Mouse (Mus musculus) heart, postnatal 0 days (tissue): ENCODE data around the gene Mpv17. TPM values are rescaled to one million over a fixed set of nuclear protein-coding genes. Genes with fewer than 3 reads are reported as not detected.
A peak's percentile ranks its signal among the peaks of the same experiment; 100 is the strongest.

Experiments used
- ATAC-seq: fragments of 200-750 bp; cut with Nextera tagmentation; 2 replicates; pipeline ENCODE4 v1.8.0; 2017; ENCODE audit warnings: low read depth, moderate number of reproducible peaks, moderate library complexity; ENCODE audit not compliant: insufficient read depth
- DNase-seq: peaks from one replicate; pipeline ENCODE4 v3.0.0-alpha.2; 2016; ENCODE audit warnings: low spot score
- H3K27ac ChIP-seq: fragments of 300-500 bp; sonication (generic); 2 replicates; pipeline ENCODE4 v1.5.1; 2014; ENCODE audit warnings: low read depth, mild to moderate bottlenecking
- H3K27me3 ChIP-seq: fragments of 300-500 bp; sonication (generic); 2 replicates; pipeline ENCODE4 v1.6.1; 2014; ENCODE audit warnings: low read length, mixed read lengths; ENCODE audit not compliant: control insufficient read depth, insufficient read depth
- H3K36me3 ChIP-seq: fragments of 300-500 bp; sonication (generic); replicated peaks from 2 replicates; pipeline ENCODE4 v1.6.1; 2014; ENCODE audit warnings: low read length, mixed read lengths; ENCODE audit not compliant: control insufficient read depth, insufficient read depth
- H3K4me1 ChIP-seq: fragments of 300-500 bp; sonication (generic); 2 replicates; pipeline ENCODE4 v1.6.1; 2014; ENCODE audit warnings: antibody characterized with exemption; ENCODE audit not compliant: control insufficient read depth, insufficient read depth
- H3K4me2 ChIP-seq: fragments of 300-500 bp; sonication (generic); 2 replicates; pipeline ENCODE4 v1.6.1; 2014; ENCODE audit warnings: low read depth, mild to moderate bottlenecking, low read length, moderate library complexity
- H3K4me3 ChIP-seq: fragments of 300-500 bp; sonication (generic); 2 replicates; pipeline ENCODE4 v1.5.1; 2014; ENCODE audit warnings: low read depth, low read length
- H3K9ac ChIP-seq: fragments of 300-500 bp; sonication (generic); replicated peaks from 2 replicates; pipeline ENCODE4 v1.6.1; 2014; ENCODE audit warnings: low read depth, low read length, mixed read lengths
- H3K9me3 ChIP-seq: fragments of 300-500 bp; sonication (generic); replicated peaks from 2 replicates; pipeline ENCODE4 v1.6.1; 2016; ENCODE audit warnings: low read length; ENCODE audit not compliant: control insufficient read depth
- CTCF ChIP-seq: IDR thresholded peaks from 2 replicates; pipeline ENCODE4 v1.5.1; 2016; ENCODE audit warnings: antibody characterized with exemption, control low read depth, low read depth
- EP300 ChIP-seq: IDR thresholded peaks from 2 replicates; pipeline ENCODE4 v1.6.1; 2016; ENCODE audit warnings: antibody characterized with exemption, low read depth
- WGBS: fragments of 180-500 bp; shearing (Covaris S2); extraction: QIAGEN DNeasy Blood & Tissue Kit; methylation state at CpG from one replicate; pipeline ENCODE4 v1.1.7; 2014; 5-methylcytosine and 5-hydroxymethylcytosine counted together
- polyA plus RNA-seq: library from polyadenylated mRNA; unstranded; fragments of >200 nt; fragmentation: Nextera tagmentation; extraction: Ambion mirVana; gene quantifications from 2 replicates; pipeline ENCODE4 v1.2.1, GENCODE M21; 2015
- total RNA-seq: library from RNA; depleted of rRNA; stranded (reverse); fragments of >200 nt; gene quantifications from 2 replicates; pipeline ENCODE4 v1.2.3, GENCODE M21; 2014; ENCODE audit warnings: low replicate concordance; rRNA removed

The Mpv17 gene
- 157 and 202 TPM in 2 replicates for total RNA-seq
- polyA plus RNA-seq = 80.1 and 83.0 TPM in 2 replicates

- peaks cover 34% of the 10 kb centered on the region for H3K36me3 ChIP-seq
- peak within 1 kb of the TSS; percentile 77 for H3K4me2 ChIP-seq
- WGBS = 0% methylated on average over 19 of the region's 19 CpGs
- DNase-seq = peak; percentile 90
- H3K27me3 ChIP-seq = no peaks in the 10 kb centered on the region
- TF ChIP-seq CTCF = no peak
- TF ChIP-seq EP300 = no peak
- peak; percentile 94 for ATAC-seq
- no peaks in the 10 kb centered on the region for H3K9me3 ChIP-seq
- H3K9ac ChIP-seq = peak within 1 kb of the TSS; percentile 68
- peaks cover 6% of the 10 kb centered on the region for H3K4me1 ChIP-seq
- H3K4me3 ChIP-seq = peak within 1 kb of the TSS; percentile 73
- peak within 1 kb of the TSS; percentile 68 for H3K27ac ChIP-seq
These were observed at the start of gene Mpv17 for GRCm38 (mm10) chr5:31154152-31154553. Gene Mpv17, minus strand, starts transcription at chr5:31154251.

- Histone ChIP-seq H3K27me3 (no peaks in the 10 kb centered on the region), H3K27ac (peak overlapping the region; percentile 83), H3K36me3 (peaks cover 77% of the 10 kb centered on the region), H3K4me2 (peak overlapping the region; percentile 93), H3K9me3 (0 out of 2 replicates have a peak, but pooled peaks cover 4% of the 10 kb centered on the region), H3K4me1 (peaks cover 9% of the 10 kb centered on the region), H3K9ac (0 out of 2 replicates have a peak overlapping the region, but pooled peaks have one; percentile 83), H3K4me3 (peak overlapping the region; percentile 89)
- no peak for TF ChIP-seq CTCF
- no peak for TF ChIP-seq EP300
- DNase-seq (no peak), ATAC-seq (no peak)
- WGBS = 83% methylated on average over 7 of the region's 7 CpGs
These were observed 48.9 kb upstream of the Mpv17 start for GRCm38 (mm10) chr5:31202933-31203332.

DNA sequence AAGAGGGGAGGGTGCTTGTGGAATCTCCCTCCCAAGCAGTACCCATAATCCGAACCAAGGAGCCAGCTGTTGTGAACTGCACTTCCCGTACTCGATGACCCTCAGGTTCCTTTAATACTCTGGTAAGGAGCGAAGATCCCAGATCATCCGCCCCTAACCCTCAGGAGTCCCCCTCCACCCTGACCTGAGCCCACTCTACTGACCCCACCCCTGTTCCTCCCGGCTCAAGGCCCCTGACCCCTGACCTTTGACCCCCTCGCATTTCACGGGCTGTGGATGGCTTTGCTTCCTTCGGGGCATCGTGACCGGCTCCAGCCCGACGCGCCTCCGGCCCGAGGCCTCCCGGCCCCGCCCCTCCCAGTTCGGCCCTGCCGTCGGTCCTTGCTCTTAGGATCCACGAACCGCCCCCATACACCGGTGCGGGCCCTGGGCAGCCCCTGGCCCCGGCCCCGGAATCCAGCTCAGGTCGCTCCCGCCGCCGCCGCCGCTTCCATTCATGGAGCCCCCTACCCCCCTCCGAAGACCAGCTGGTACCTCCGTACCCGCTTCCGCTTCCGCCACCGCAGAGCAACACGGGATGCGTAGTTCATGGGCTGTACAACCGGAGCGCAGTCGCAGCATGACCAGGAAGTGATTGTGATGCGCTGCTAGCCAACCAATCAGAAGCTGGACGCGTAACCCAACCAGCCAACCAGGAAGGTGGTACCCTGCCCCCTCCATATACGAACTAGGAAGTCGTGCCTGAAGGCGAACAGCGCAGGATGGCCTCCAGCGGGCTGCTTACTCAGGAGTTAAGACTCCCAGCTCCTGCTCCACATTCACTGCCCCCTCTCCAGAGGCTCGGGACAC is 47.9 kb upstream of the Mpv17 start, which contains the start of gene Zfp513:
Zfp513 (minus strand) TSS at position 562 of the 849 bp plus-strand sequence.
- peak; percentile 100 for DNase-seq
- under 1% methylated on average over 52 of the region's 53 CpGs for WGBS
- peak within 1 kb of the TSS; percentile 89 for H3K4me3 ChIP-seq
- no peak for TF ChIP-seq CTCF
- peak; percentile 85 for TF ChIP-seq EP300
- H3K4me2 ChIP-seq = peak within 1 kb of the TSS; percentile 93
- peak within 1 kb of the TSS; percentile 83 for H3K9ac ChIP-seq
- peak; percentile 96 for ATAC-seq
- peaks cover 77% of the 10 kb centered on the region for H3K36me3 ChIP-seq
- H3K27ac ChIP-seq = peak within 1 kb of the TSS; percentile 85
- no peaks in the 10 kb centered on the region for H3K27me3 ChIP-seq
- H3K4me1 ChIP-seq = peaks cover 9% of the 10 kb centered on the region
- 0 out of 2 replicates have a peak, but pooled peaks cover 4% of the 10 kb centered on the region for H3K9me3 ChIP-seq

DNA sequence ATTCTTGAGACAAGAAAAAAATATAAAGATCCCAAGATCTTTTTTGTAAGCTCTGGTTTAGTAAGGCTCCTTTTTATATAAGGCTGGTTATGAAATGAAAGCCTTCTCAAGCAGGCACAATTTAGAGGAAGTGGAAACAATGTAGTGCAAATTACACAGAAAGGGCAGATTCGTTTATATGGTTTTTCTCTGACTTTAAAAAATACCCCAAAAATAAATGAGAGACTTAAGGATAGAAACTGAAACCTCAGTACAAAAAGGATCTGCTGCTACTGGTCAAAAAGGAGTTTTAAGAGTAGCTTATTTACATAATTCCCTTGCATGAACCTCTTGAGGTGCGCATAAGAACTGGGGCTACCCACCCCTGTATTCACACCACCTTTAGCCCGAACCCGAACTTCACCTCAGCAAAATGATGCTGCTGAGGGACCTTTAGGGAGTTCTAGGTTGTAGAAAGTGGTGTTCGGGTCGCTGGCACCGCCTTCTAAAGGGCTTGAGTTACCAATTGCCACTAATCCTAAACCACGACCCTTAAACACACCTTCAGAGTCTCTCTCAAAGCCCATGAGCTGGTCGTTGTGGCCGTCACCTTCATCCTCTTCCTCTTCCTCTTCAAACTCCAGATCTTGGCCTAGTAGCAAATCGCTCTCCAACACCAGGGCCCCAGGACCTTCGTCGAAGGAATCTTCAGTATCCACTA is 47.1 kb upstream of the Mpv17 start:
- H3K4me2 ChIP-seq = peak overlapping the region; percentile 93
- 0 out of 2 replicates have a peak, but pooled peaks cover 4% of the 10 kb centered on the region for H3K9me3 ChIP-seq
- TF ChIP-seq EP300 = no peak
- no peak for TF ChIP-seq CTCF
- DNase-seq (no peak), ATAC-seq (no peak)
- H3K9ac ChIP-seq = peak overlapping the region; percentile 83
- peaks cover 78% of the 10 kb centered on the region for H3K36me3 ChIP-seq
- peak overlapping the region; percentile 85 for H3K27ac ChIP-seq
- 16% methylated on average over 13 of the region's 13 CpGs for WGBS
- no peaks in the 10 kb centered on the region for H3K27me3 ChIP-seq
- peaks cover 9% of the 10 kb centered on the region for H3K4me1 ChIP-seq
- peak overlapping the region; percentile 89 for H3K4me3 ChIP-seq

DNA sequence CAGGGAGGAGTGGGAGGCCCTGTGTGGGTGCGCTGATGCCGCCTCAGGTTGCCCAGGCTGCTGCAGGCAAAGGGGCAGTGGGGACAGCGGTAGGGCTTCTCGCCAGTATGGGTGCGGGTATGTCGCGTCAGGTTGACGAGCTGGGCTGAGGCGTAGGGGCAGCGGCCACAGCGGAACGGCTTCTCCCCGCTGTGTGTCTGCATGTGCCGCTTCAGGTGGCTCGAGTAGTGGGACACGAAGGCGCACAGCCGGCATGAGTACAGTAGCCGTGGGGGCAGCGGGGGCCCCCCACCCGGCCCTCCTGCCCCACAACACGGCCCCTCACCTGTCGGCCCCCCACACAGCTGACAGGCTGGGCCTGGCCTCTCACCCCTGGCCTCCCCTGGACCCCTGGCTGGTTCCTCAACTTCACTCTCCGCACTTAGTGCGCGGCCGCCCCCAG is 46.3 kb upstream of the Mpv17 start:
- H3K36me3 ChIP-seq = peaks cover 79% of the 10 kb centered on the region
- H3K27ac ChIP-seq = no peak overlapping the region
- TF ChIP-seq CTCF (no peak), EP300 (no peak)
- 88% methylated on average over 27 of the region's 27 CpGs for WGBS
- ATAC-seq = no peak
- H3K4me1 ChIP-seq = peaks cover 9% of the 10 kb centered on the region
- H3K9ac ChIP-seq = no peak overlapping the region
- H3K4me3 ChIP-seq = no peak overlapping the region
- 0 out of 2 replicates have a peak, but pooled peaks cover 4% of the 10 kb centered on the region for H3K9me3 ChIP-seq
- no peaks in the 10 kb centered on the region for H3K27me3 ChIP-seq
- H3K4me2 ChIP-seq = no peak overlapping the region
- DNase-seq = no peak
